ENCODE assay signal across 8 mouse cellular contexts in genomic region chr1:139267844-139268243, GRCm38 (mm10).
DNase-seq lines count a peak whose midpoint lies in the region; ATAC-seq lines count a peak whose summit lies in the region.

No protein-coding gene starts in this region.

- no peak overlapping the region for H3K27ac ChIP-seq in forebrain, embryonic 15.5 days (replicated peaks)

- DNase-seq in cerebellum, adult 11 months: peak; percentile 6
- no peak for DNase-seq in cerebellum, adult 9-11 months
- peak; percentile 77 for DNase-seq in A20 (ENCODE audit: low read depth, low spot score)
- DNase-seq in brain, embryonic 18.5 days (ENCODE audit: low read depth, low spot score): peak; percentile 55
- peak; percentile 42 to 57 for DNase-seq in kidney, postnatal 36 days
- DNase-seq in lung, postnatal 14 days: peak; percentile 49
- DNase-seq in skeletal muscle tissue, adult 2 months (ENCODE audit: low read depth, low spot score): peak; percentile 35

- no peak overlapping the region for H3K9ac ChIP-seq in forebrain, embryonic 15.5 days (replicated peaks)

- ATAC-seq in forebrain, embryonic 15.5 days (replicated peaks): peak; percentile 78; the same call in 1 of the 2 replicates

- no peaks in the 10 kb centered on the region for H3K36me3 ChIP-seq in forebrain, embryonic 15.5 days

- 19% methylated on average over 6 of the region's 6 CpGs for WGBS in forebrain, embryonic 15.5 days

- H3K4me2 ChIP-seq in forebrain, embryonic 15.5 days (replicated peaks): no peak overlapping the region

- H3K4me3 ChIP-seq in forebrain, embryonic 15.5 days: no peak overlapping the region

- H3K27me3 ChIP-seq in forebrain, embryonic 15.5 days: no peaks in the 10 kb centered on the region

- H3K4me1 ChIP-seq in forebrain, embryonic 15.5 days: no peaks in the 10 kb centered on the region

- no peaks in the 10 kb centered on the region for H3K9me3 ChIP-seq in forebrain, embryonic 15.5 days
